Mouse (Mus musculus) cerebellum, postnatal 25 days (tissue): ENCODE results near the gene 9130023H24Rik.
A peak's percentile ranks its signal among the peaks of the same experiment; 100 is the strongest.

Experiments
- DNase-seq, 2 experiments: peaks; one replicate each; pipeline ENCODE4 v3.0.0; 2021; ENCODE audit warnings: mixed read lengths in 2 of 2

Gene 9130023H24Rik

DNA sequence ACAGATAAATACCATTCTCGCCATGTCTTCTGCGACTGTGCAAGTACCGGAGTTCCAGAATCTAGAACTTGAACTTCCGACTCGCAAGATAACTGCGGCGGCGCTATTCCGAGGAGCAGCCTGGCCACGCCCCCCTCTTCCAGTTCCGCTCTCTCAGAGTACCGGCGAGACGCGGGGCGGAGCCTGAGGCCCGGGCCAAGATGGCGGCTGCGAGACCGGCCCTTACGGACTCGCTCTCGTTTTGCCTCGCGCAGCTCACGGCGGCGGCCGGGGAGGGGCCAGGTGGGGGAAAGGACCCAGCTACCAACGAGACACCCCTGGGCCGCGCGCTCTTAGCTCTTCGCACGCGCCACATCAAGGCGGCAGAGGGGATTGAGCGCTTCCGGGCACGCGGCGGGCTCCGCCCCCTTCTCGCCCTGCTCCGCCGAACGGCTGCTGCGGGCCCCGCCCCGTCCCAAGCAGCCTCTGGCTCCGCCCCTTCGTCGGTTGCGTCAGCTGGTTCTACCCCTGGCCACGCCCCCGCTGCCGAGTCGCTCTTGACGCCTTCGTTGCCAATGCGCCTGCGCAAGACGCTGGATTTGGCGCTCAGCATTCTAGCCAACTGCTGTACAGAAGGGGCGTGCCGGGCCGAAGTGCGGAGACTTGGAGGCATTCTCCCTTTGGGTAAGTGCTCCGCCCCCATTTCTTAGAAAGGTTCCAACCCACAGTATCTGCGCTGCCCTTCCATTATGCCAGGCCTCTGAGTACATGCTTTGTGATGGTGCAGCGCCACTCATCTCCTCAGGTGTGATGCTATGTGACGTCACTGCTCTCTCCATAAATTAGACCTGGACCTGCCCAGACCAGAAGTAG is at the start of gene 9130023H24Rik:
TSS of gene 9130023H24Rik (minus strand) at position 105 of the 852 bp plus-strand sequence.
- peak; percentile 100 for DNase-seq

DNA sequence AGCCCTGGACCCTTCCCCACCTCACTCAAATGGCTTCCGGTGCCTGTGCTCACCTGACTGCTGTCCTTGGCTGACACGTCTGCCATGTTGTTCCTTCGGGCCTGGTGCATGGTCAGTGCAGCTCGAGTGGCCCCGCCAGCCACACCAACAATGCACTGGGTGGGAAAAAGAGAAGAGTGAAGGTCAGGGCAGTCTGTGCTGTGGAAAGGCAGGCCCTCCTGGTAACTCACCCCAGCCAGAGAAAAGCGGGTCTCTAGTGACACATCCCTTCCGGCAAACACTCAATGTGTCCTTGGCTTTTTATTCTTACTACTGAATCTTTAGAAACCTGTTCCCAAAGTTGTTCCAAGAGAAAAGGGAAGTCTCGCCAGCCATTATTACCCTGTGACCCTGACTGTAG is 47.2 kb upstream of the 9130023H24Rik start:
- DNase-seq: no peak

DNA sequence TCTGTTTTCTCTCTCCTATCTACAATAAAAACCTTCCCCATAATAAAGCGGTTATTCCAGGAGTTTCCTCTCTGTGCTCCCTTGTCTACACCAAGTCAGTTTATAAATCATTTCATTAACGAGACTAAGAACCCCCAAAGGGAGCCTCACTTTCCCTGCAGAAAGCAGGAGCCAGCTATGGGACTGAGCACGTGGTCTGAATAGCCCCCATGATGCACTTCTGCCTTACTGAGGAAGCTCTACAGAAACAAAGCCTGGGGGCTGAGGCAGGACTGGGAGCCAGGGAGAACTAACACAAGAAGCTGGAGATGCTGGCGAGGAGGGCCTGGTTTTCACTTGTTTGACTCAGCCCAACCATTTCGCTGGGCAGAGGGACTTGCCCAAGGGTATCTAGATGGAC is 46.2 kb upstream of the 9130023H24Rik start:
- no peak for DNase-seq

DNA sequence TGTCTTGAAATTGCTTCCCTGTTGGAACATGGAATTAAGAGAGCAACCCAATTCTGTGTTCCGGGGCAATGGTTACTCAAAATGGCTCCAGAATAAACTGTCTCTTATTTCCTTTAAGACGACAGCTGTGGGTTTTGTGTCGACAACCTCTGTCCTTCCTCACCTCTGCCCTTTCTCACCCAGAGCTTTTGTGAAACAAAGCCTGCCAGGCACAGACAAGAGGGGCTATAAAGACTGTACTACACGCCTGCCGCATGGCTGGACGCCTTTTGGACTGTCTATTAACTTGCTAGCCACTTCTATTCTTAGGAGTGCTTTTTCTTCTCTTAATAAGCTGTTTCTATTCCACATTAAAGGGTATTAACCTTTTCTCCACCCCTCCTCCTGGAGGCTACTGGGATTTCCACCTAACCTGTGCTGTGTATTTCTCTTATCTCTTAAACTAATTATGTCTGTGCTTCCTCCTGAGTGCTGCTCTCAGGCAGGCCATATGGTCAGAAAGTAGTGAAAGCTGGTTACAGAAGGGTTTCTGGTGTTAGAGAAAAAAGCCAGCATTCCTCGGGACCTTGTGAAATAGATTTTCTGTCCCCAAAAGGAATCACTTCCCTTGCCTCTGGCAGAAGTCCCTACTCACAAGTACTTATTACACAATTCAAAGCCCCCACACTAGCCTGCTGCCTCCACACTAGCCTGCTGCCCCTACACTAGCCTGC is 44.9 kb upstream of the 9130023H24Rik start:
- DNase-seq: no peak

DNA sequence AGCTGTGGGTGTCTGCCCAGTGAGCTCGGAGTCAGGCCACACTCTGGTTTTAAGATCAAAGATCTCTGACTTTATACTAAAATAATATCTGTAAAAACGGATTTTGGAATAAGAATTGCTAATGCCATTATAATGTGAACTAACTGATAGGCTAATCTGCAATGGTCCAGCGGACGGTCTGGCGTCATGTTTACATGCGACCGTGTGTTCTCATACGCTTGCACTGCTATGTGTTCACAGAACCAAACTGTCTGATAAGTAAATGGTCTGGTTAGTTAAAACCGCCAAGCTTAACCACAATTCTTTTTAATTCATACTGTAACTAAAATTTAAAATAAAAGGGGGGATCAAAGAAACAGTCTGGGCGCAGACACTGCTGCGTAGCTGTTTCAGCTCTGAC is 43.9 kb upstream of the 9130023H24Rik start:
- no peak for DNase-seq

DNA sequence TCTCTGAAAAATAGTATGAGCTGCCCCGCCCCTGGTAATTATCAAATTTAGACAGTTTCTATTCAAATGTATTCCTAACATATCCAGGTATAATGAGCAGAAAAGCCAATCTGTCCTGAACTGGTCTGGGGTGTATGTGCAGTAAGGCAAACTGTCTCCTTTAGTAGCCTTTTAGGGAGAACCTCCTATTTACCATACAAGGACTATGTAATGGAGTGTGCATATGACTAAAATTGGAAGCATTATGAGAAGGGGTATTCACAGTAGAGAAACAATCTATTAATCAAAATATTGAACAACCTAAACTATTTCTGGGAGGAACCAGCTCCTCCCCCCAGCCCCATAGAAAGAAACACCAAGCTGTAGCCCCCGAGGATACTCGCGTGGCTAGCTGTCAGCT is 41.9 kb upstream of the 9130023H24Rik start:
- DNase-seq: no peak

DNA sequence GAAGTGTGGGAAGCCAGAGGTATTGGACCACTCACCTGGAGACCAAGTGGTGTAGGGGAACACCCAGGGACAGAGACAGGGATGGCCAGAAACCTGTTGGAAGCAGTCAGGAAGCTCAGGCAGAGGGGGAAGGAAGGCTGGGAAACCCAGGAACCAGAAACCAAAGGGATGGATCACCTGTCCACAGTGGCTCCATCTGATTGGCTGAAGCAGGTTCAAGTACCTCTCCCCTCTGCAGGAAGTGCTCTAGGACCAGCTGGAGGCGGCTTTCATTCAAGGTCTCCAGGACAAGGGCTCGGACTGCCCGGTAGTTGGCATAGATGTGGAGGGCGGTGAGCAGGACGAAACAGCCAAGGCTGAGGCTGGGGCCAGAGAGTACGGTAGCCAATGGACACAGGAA is 38.2 kb upstream of the 9130023H24Rik start:
- DNase-seq: no peak

DNA sequence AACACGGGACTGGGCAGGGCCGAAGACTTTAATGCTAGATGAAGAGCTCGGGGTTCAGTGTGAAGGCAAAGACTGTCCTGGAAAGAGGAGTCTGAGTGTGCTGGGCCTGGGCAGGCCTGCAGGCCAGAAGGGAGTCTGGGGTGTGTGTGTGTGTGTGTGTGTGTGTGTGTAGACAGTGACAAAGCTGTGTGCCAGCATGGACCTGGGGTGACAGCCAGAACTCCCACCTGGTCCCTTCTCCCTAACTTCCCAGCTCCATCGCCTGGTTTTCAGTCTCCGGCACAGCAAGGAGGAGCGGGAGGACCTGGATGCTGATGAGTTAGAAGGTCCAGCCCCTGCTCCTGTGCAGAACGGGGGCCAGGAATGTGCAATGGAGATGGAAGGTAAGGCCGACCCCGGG is 33.7 kb upstream of the 9130023H24Rik start:
- peak; percentile 59 to 70 for DNase-seq

DNA sequence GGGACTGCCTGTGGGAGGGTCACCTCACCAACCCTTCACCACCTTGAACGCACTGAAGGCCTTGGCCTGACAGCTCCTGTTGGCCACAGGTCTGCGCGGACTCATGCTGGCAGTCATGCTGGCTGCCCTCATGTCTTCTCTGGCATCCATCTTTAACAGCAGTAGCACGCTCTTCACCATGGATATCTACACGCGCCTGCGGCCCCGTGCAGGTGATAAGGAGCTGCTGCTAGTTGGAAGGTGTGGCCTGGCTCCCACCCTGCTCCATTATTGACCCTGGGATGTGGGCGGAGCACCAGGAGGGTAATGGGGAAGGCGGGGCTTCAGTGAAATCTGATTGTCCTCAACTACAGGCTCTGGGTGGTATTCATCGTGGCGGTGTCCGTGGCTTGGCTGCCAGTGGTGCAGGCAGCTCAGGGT is 32.6 kb upstream of the 9130023H24Rik start:
- DNase-seq: peak; percentile 75

DNA sequence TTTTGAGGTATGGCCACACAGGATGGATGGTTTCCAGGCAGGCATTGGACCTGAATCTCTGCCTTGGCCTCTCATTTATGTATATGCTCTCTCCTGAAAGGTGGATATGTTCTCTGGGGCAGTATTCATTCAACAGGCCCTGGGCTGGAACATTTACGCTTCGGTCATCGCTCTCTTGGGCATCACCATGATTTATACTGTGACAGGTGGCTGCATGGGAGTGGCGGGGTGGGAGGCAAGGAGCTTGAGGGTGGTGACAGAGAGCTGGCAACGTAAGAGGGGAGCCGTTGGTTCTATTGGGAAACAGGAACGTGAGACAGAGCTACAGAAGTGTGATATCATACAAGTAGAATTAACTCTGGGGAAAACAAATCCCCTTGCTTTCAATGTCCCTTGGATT is 30.0 kb upstream of the 9130023H24Rik start:
- no peak for DNase-seq

DNA sequence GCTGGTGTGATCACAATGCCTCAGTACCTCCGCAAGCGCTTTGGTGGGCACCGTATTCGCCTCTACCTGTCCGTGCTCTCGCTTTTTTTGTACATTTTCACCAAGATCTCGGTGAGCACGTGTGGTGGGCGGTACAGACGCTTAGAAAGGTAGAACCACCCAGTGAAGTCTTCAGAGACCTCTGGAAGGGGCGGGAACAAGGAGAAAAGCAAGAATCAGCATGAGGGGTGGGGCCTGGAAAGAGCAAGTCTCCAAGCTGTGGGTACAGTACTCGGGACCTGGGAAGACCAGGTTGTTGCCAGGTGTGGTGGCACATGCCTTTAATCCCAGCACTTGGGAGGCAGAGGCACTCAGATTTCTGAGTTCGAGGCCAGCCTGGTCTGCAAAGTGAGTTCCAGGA is 29.6 kb upstream of the 9130023H24Rik start:
- no peak for DNase-seq

DNA sequence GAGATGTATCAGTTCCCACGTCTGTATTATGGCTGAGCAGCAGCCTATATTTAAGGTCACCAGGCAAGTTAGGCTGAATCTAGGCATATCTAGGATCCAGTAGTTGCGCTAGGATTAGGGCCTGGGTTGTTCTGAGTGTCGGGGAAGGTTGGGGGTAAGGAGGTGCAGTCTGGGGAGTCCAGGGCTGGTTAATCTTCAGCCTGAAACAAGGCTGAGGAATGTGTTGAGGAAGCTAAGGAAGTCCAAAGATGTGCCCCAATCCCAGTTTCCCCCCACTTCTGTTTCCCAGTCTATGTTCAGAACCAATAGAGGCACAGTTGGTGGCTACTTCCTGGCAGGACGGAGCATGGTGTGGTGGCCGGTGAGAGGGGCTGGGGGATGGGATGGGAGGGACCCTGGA is 28.2 kb upstream of the 9130023H24Rik start:
- DNase-seq: no peak

DNA sequence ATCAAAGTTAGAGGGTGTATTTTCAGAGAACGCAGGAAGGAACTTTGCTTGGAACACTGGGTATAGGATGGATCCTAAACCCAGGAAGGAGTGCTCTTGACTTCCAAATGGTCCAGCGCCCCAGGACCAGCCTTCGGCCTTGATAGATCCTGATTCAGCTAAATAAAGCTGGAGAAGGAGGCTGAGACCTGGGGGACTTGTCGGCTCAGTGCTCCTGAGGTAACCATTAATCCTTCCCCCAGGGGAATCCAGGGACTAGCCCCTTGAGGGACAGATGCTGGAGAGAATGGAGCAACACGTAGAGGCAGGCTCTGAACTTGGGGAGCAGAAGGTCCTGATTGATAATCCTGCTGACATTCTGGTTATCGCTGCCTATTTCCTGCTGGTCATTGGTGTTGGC is 27.6 kb upstream of the 9130023H24Rik start, which contains the start of gene Slc5a2:
TSS of gene Slc5a2 (plus strand) at position 247 of the 400 bp plus-strand sequence.
- DNase-seq: no peak

DNA sequence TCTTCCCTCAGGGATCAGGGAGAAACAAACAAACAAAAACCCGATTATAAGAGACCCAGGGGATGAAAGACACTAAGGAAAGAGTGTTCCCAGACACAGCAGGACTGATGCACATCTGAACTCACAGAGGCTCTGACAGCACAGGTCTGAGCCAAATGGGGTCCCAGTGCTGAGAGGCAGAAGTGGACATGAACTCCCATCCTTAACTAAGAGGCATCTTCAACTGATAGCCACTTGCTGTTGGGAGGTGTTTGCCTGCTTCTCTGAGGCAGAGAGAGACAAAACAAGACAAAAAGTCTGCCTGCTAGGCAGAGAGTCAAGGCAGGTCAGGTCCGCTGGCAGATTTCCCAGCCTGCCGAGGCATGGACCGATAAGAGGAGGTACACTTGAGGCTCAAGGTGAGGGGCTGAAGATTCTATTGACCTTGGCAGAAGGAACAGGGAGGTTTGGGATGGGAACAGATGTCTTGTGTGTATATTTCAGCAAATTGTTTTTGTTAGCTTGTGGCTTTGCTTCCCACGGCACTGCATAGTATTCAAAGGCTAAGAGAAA is 19.0 kb upstream of the 9130023H24Rik start:
- peak in 1 of 2 experiments; percentile 23 for DNase-seq

DNA sequence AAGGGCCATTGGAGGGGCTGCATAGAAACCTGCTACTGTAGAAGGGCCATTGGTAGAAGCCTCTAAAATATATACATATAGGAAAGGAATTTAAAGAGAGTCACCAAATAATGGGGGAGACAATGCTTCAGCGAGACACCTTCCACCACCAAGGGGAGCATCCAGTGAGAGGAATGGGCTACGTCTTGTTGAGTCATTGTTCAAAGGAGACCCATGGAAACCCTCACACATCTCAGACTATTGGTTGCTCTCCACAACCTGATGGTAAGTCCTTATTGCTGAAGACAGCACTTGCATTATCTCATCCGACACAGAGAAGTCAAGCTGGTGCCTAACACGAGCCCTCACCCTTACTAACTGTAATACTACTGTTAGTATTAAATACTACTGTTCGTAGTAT is 17.9 kb upstream of the 9130023H24Rik start:
- no peak for DNase-seq

DNA sequence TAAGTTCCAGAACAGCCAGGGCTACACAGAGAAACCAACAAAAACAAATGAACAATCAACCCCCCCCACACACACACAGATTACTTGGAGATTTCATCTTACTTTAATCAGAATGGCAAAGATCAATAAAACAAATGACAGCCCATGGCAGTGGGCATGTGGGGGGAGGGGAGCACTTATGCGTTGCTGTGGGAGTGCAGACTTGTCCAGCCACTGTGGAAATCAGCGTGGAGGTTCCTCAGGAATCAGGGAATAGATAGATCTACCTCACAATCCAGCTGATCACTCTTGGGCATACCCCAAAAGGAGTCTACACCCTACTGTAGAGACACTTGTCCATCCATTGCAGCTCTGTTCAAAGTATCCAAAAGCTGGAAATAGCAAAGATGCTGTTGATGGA is 17.1 kb upstream of the 9130023H24Rik start:
- no peak for DNase-seq

DNA sequence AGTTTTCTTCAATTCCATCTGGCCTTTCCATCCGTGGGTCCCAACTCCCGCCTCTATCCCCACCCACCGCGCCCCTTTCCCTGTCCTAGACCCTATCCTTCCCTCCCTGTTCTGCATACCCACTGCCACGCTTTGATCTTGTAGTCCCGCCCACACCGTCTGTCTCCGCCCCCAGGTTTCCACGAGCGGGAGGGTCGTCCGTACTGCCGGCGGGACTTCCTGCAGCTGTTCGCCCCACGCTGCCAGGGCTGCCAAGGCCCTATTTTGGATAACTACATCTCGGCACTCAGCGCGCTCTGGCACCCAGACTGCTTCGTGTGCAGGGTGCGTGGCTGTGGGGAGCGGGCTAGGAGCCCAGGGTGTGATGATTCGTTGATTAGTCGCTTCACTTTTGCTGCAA is 14.8 kb upstream of the 9130023H24Rik start:
- DNase-seq: peak in 1 of 2 experiments; percentile 35

DNA sequence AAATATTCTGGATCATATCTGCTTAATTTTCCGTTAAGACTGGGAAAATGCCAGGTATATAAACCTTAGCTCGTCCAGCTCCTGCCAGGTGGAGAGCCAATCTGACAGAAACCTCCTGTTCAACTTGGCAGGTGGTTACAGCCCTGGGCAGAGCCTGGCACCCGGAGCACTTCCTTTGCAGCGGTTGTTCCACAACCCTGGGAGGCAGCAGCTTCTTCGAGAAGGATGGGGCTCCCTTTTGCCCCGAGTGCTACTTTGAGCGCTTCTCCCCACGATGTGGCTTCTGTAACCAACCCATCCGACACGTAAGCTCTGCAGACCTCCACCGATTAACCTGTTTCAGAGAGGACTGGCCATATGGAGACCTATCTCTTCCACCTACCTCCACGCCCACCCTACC is 14.1 kb upstream of the 9130023H24Rik start:
- DNase-seq: peak; percentile 62 to 69

DNA sequence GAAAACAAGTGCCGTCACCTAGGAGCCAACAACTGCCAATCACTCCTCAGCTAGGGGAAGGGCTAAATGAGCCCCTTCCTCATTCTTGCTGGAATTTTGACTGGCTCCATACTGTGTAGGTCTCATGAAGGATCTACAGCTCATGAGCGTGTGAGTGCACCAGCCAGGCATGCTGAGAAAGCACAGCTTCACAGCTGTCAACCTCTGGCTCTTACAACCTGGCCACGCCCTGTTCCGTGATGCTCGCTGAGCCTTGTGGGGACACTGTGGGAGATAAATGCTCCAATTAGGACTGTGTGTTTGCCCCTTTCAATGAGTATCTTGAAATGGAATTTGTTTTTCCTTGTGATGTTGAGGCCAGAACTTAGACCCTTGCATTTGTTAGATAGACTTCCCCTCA is 12.2 kb upstream of the 9130023H24Rik start:
- DNase-seq: no peak

DNA sequence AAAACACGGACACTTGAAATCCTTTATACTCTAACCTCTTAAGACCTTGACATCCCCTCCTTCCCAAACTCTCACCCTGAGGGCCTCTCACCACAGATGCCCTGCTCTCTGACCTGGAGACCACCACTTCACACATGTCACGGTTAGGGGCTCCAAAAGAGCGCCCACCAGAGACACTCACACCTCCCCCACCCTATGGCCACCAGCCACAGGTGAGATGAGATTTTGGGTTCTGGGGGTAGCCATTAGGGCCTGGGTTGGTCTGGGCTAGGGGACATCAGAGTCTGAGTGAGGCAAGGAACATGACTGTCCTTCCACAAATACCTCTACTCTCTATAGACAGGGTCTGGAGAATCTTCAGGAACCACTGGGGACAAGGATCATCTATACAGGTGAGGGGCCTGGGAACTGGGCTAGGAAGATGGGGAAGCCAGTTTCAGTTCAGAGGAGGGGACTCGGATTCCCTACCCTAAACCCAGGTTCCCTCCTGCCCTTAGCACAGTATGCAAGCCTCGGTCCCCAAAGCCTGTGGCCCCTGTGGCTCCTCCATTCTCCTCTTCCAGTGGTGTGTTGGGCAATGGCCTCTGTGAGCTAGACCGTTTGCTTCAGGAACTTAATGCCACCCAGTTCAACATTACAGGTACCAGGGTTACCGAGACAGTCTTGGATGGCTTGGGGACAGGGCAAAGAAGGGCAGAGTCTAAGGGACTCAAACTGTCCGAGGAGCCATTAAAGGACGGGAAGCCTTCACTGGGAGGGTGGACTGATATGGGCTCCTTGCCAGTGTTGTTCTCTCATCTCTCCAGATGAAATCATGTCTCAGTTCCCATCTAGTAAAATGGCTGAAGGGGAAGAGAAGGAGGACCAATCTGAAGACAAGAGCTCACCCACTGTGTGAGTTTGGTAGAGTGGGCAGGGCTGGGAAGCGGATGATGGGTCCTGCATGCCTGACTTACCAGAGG is 10.5 kb upstream of the 9130023H24Rik start:
- DNase-seq: no peak

DNA sequence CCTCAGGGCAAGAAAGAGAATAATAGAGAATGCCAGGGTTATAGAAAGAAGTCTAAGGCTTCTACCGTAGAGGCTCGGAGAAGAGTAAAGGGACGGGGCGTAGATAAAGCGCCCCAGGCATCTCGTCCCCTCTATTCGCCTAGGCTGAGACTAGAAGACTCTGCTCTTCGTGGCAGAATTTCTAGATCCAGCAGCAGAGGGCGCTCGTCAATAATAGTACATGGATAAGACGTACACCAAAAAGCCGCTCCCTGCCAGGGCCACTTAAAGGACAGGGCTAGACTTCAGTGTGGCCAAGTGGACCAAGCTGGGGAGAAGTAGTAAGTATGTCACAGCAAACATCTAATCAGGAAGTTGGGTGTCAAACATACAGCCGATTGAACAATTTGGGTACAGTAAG is 9.6 kb upstream of the 9130023H24Rik start:
- peak; percentile 90 to 94 for DNase-seq
